Mouse (Mus musculus) megakaryocyte-erythroid progenitor cell, adult 5-6 weeks (primary cell): ENCODE measurements at regions not wholly inside any gene's neighbourhood (a gene's known extent, or its start where the extent isn't known, plus 50 kb on each side); places are given as distances from the start of the nearest gene placed in this dataset.

Source experiments
- ATAC-seq: replicated peaks from 2 replicates; pipeline ENCODE4 v1.8.0; 2016; ENCODE audit warnings: mild to moderate bottlenecking, inconsistent platforms; ENCODE audit not compliant: severe bottlenecking, poor library complexity, low FRiP score, low TSS enrichment

GRCm38 (mm10) chr13:84398476-84399344 lies 176.6 kb downstream of the Tmem161b start:
- no peak for ATAC-seq

GRCm38 (mm10) chr13:84399345-84400170 lies 177.5 kb downstream of the Tmem161b start:
- ATAC-seq = no peak

- no peak for ATAC-seq
Observed at GRCm38 (mm10) chr13:84401006-84401405, 178.9 kb downstream of the Tmem161b start.

- ATAC-seq = no peak
Observed at GRCm38 (mm10) chr13:84404566-84405194, 182.6 kb downstream of the Tmem161b start.

GRCm38 (mm10) chr13:84434444-84434843 lies 212.3 kb downstream of the Tmem161b start:
- no peak for ATAC-seq

- ATAC-seq = no peak
Observed at GRCm38 (mm10) chr13:84437586-84438443, 215.7 kb downstream of the Tmem161b start.

GRCm38 (mm10) chr13:84438444-84438766 lies 216.3 kb downstream of the Tmem161b start:
- no peak for ATAC-seq

GRCm38 (mm10) chr13:84448514-84448913 lies 226.4 kb downstream of the Tmem161b start:
- no peak for ATAC-seq

GRCm38 (mm10) chr13:84449001-84449551 lies 227.0 kb downstream of the Tmem161b start:
- ATAC-seq = no peak
